Mouse (Mus musculus) ES-Bruce4 (cell line): Measurements from ENCODE around the gene Dock9. TPM values are rescaled to one million over a fixed set of nuclear protein-coding genes. Genes with fewer than 3 reads are reported as not detected.

Experiments
- H3K27ac ChIP-seq: 2 replicates; pipeline ENCODE4 v1.5.1; 2012; ENCODE audit warnings: low read length, inconsistent platforms; ENCODE audit not compliant: insufficient read depth
- H3K27me3 ChIP-seq: 2 replicates; pipeline ENCODE4 v1.6.1; 2012; ENCODE audit warnings: mild to moderate bottlenecking, low read length, inconsistent platforms; ENCODE audit not compliant: control insufficient read depth, poor library complexity, insufficient read depth, severe bottlenecking
- H3K36me3 ChIP-seq: 2 replicates; pipeline ENCODE4 v1.6.1; 2012; ENCODE audit warnings: inconsistent platforms, mild to moderate bottlenecking, low read length, moderate library complexity; ENCODE audit not compliant: control insufficient read depth, poor library complexity, insufficient read depth, severe bottlenecking
- H3K4me1 ChIP-seq: one replicate; pipeline ENCODE4 v1.8.1; 2011; ENCODE audit warnings: low read length; ENCODE audit not compliant: control insufficient read depth, insufficient read depth
- H3K4me3 ChIP-seq: 2 replicates; pipeline ENCODE4 v1.5.1; 2011; ENCODE audit warnings: low read depth, mild to moderate bottlenecking, low read length
- H3K9ac ChIP-seq: 2 replicates; pipeline ENCODE4 v1.6.1; 2012; ENCODE audit warnings: low read depth, mild to moderate bottlenecking, inconsistent platforms; ENCODE audit not compliant: poor library complexity, severe bottlenecking
- H3K9me3 ChIP-seq: replicated peaks from 2 replicates; pipeline ENCODE4 v1.6.1; 2012; ENCODE audit warnings: mild to moderate bottlenecking, low read length, inconsistent platforms; ENCODE audit not compliant: control insufficient read depth, poor library complexity, insufficient read depth, severe bottlenecking
- CTCF ChIP-seq: IDR thresholded peaks from one replicate; pipeline ENCODE4 v1.8.1; 2011; ENCODE audit warnings: low read depth, low read length
- EP300 ChIP-seq: IDR thresholded peaks from 2 replicates; pipeline ENCODE4 v1.6.1; 2011; ENCODE audit warnings: low read depth, low read length; ENCODE audit not compliant: insufficient read depth
- POLR2A ChIP-seq: IDR thresholded peaks from one replicate; pipeline ENCODE4 v1.8.1; 2011; ENCODE audit warnings: low read length; ENCODE audit not compliant: insufficient read depth
- polyA plus RNA-seq: library from polyadenylated mRNA; stranded (reverse); fragments of >200 nt; gene quantifications from 2 replicates; pipeline ENCODE4 v1.2.4, GENCODE M21; 2011; ENCODE audit warnings: low read depth; ENCODE audit not compliant: missing spikeins, insufficient read depth, insufficient read length

Gene Dock9
- polyA plus RNA-seq, 1 experiment, result 21.0 TPM

GRCm38 (mm10) chr14:121497800-121498199 is 299.8 kb downstream of the Dock9 start:
- TF ChIP-seq POLR2A, result no peak
- TF ChIP-seq CTCF, result no peak
- TF ChIP-seq EP300, result no peak
- H3K9ac ChIP-seq, result no peak overlapping the region
- H3K27me3 ChIP-seq, result no peaks in the 10 kb centered on the region
- no peak overlapping the region for H3K27ac ChIP-seq
- no peak overlapping the region for H3K4me3 ChIP-seq
- H3K4me1 ChIP-seq, result no peaks in the 10 kb centered on the region
- no peaks in the 10 kb centered on the region for H3K36me3 ChIP-seq
- no peaks in the 10 kb centered on the region for H3K9me3 ChIP-seq

GRCm38 (mm10) chr14:121495741-121496140 is 301.9 kb downstream of the Dock9 start:
- no peaks in the 10 kb centered on the region for H3K36me3 ChIP-seq
- no peak for TF ChIP-seq CTCF
- no peak for TF ChIP-seq POLR2A
- no peak for TF ChIP-seq EP300

GRCm38 (mm10) chr14:121495120-121495519 is 302.5 kb downstream of the Dock9 start:
- Histone ChIP-seq H3K9ac (no peak overlapping the region), H3K4me3 (no peak overlapping the region), H3K27ac (no peak overlapping the region), H3K9me3 (no peaks in the 10 kb centered on the region), H3K4me1 (no peaks in the 10 kb centered on the region), H3K27me3 (no peaks in the 10 kb centered on the region), H3K36me3 (no peaks in the 10 kb centered on the region)
- no peak for TF ChIP-seq POLR2A
- no peak for TF ChIP-seq EP300
- no peak for TF ChIP-seq CTCF

More at GRCm38 (mm10) chr14:121495741-121496140, 301.9 kb downstream of the Dock9 start:
- H3K4me3 ChIP-seq, result no peak overlapping the region
- no peaks in the 10 kb centered on the region for H3K27me3 ChIP-seq
- no peaks in the 10 kb centered on the region for H3K4me1 ChIP-seq
- no peak overlapping the region for H3K9ac ChIP-seq
- H3K9me3 ChIP-seq, result no peaks in the 10 kb centered on the region
- no peak overlapping the region for H3K27ac ChIP-seq

- H3K27ac ChIP-seq, result no peak overlapping the region
- no peaks in the 10 kb centered on the region for H3K4me1 ChIP-seq
- TF ChIP-seq CTCF, result no peak
- no peak for TF ChIP-seq EP300
- H3K36me3 ChIP-seq, result no peaks in the 10 kb centered on the region
- H3K4me3 ChIP-seq, result no peak overlapping the region
- H3K9me3 ChIP-seq, result no peaks in the 10 kb centered on the region
- H3K27me3 ChIP-seq, result no peaks in the 10 kb centered on the region
- no peak overlapping the region for H3K9ac ChIP-seq
Measured at GRCm38 (mm10) chr14:121494238-121494637, 303.4 kb downstream of the Dock9 start.

GRCm38 (mm10) chr14:121493712-121494111 is 303.9 kb downstream of the Dock9 start:
- Histone ChIP-seq H3K4me1 (no peaks in the 10 kb centered on the region), H3K27ac (no peak overlapping the region), H3K36me3 (no peaks in the 10 kb centered on the region), H3K9ac (no peak overlapping the region), H3K9me3 (no peaks in the 10 kb centered on the region), H3K27me3 (no peaks in the 10 kb centered on the region), H3K4me3 (no peak overlapping the region)
- TF ChIP-seq EP300 (no peak), CTCF (no peak), POLR2A (no peak)

GRCm38 (mm10) chr14:121492328-121492727 is 305.3 kb downstream of the Dock9 start:
- TF ChIP-seq EP300 (no peak), POLR2A (no peak), CTCF (no peak)
- no peaks in the 10 kb centered on the region for H3K4me1 ChIP-seq
- H3K27me3 ChIP-seq, result no peaks in the 10 kb centered on the region
- H3K4me3 ChIP-seq, result no peak overlapping the region
- H3K9ac ChIP-seq, result no peak overlapping the region
- H3K27ac ChIP-seq, result no peak overlapping the region
- no peaks in the 10 kb centered on the region for H3K9me3 ChIP-seq
- no peaks in the 10 kb centered on the region for H3K36me3 ChIP-seq

Other genes starting within 250 kb of the Dock9 start
- 42.2 and 42.3 TPM in 2 replicates for gene Ubac2, start 80.8 kb upstream of the Dock9 start, polyA plus RNA-seq
- not detected in 2 replicates for gene Gpr18, start 117.9 kb upstream of the Dock9 start, polyA plus RNA-seq
- gene Gpr183, start 167.4 kb upstream of the Dock9 start, polyA plus RNA-seq, result not detected in 2 replicates
- 0.99 TPM in 1 of 2 replicates, not detected in the other for gene Timm8a2, start 236.8 kb upstream of the Dock9 start, polyA plus RNA-seq